Mouse (Mus musculus) megakaryocyte, embryonic 14.5 days (primary cell): ENCODE results near the gene Cd79b. TPM values are rescaled to one million over a fixed set of nuclear protein-coding genes. Genes with fewer than 3 reads are reported as not detected.

Experiments
- H3K27me3 ChIP-seq: replicated peaks from 2 replicates; pipeline ENCODE3; 2012; ENCODE audit warnings: inconsistent platforms
- H3K36me3 ChIP-seq: replicated peaks from 2 replicates; pipeline ENCODE3; 2012; ENCODE audit warnings: low read length, inconsistent platforms, mixed read lengths
- H3K4me1 ChIP-seq: 2 replicates; pipeline ENCODE4 v1.6.1; 2012; ENCODE audit warnings: inconsistent platforms
- H3K4me3 ChIP-seq: replicated peaks from 2 replicates; pipeline ENCODE3; 2012; ENCODE audit warnings: moderate library complexity, mild to moderate bottlenecking, inconsistent platforms
- H3K9me3 ChIP-seq: 2 replicates; pipeline ENCODE4 v1.6.1; 2012; ENCODE audit warnings: inconsistent platforms
- FLI1 ChIP-seq: IDR thresholded peaks from 2 replicates; pipeline ENCODE4 v1.6.1; 2012; ENCODE audit warnings: low read length, inconsistent platforms, mixed read lengths
- GATA1 ChIP-seq: IDR thresholded peaks from 3 replicates; pipeline ENCODE4 v1.6.1; 2012; ENCODE audit warnings: mixed read lengths, low read length, inconsistent platforms, borderline replicate concordance
- polyA plus RNA-seq: library from polyadenylated mRNA; stranded (reverse); fragments of >175 nt; gene quantifications from 2 replicates; pipeline ENCODE4 v1.2.3, GENCODE M21; 2012; ENCODE audit warnings: low replicate concordance; ENCODE audit not compliant: insufficient read depth

Gene Cd79b
- polyA plus RNA-seq, 1 experiment, result 1.1 TPM

DNA sequence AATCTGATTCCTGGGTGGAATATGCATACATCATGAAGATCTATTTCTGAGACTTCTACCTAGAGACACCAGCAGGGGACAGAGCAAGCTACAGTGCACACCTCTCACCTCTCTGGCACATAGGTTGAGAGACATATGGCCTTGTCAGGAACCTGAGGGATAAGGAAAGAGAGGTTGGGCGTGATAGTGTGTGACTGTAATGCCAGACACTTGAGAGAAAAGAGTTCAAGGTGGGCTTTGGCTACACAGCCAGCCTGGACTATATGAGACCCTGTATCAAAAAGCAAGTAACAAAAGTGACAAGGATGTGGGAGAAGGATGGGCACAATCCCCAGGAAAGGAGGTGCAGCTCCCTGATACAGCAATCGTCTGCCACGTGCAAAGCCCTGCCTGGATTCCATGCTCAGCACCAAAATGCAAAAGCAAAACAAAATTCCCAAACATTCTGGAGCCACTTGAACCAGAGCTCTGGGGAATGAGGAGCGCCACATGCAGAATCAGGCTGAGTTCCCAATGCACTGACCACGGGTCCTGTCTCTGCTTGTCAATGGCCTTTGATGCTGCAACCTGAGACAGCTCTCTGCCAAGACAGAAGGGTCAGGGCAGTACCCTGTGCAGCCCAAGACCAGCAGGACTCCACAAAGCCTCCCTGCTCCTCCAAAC is 43.3 kb downstream of the Cd79b start:
- Histone ChIP-seq H3K36me3 (peaks cover 32% of the 10 kb centered on the region), H3K9me3 (no peaks in the 10 kb centered on the region), H3K4me3 (peak overlapping the region; percentile 96), H3K27me3 (no peaks in the 10 kb centered on the region), H3K4me1 (peaks cover 72% of the 10 kb centered on the region)
- no peak for TF ChIP-seq GATA1
- TF ChIP-seq FLI1, result no peak

DNA sequence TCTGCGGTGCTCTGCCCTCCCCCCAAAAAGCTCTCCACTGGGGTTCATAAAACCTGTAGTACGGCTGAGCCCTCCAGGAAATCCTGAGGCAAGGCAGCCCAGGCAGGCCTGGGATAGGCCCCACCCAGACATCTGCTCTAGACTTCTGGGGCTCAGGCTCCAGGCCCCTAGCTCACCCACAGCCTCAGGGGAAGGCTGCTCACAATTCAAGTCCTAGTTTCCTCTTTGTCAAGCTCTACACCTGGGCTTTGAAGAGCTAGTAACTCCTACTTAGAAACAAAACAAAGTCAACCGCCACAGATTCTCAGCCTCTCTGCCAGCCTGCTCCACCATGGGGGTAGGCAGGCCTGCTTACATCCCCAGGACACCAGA is 45.5 kb downstream of the Cd79b start:
- peaks cover 54% of the 10 kb centered on the region for H3K36me3 ChIP-seq
- TF ChIP-seq FLI1 (no peak), GATA1 (no peak)
- no peaks in the 10 kb centered on the region for H3K9me3 ChIP-seq
- H3K4me1 ChIP-seq, result peaks cover 57% of the 10 kb centered on the region
- peak overlapping the region; percentile 56 for H3K4me3 ChIP-seq
- no peaks in the 10 kb centered on the region for H3K27me3 ChIP-seq

DNA sequence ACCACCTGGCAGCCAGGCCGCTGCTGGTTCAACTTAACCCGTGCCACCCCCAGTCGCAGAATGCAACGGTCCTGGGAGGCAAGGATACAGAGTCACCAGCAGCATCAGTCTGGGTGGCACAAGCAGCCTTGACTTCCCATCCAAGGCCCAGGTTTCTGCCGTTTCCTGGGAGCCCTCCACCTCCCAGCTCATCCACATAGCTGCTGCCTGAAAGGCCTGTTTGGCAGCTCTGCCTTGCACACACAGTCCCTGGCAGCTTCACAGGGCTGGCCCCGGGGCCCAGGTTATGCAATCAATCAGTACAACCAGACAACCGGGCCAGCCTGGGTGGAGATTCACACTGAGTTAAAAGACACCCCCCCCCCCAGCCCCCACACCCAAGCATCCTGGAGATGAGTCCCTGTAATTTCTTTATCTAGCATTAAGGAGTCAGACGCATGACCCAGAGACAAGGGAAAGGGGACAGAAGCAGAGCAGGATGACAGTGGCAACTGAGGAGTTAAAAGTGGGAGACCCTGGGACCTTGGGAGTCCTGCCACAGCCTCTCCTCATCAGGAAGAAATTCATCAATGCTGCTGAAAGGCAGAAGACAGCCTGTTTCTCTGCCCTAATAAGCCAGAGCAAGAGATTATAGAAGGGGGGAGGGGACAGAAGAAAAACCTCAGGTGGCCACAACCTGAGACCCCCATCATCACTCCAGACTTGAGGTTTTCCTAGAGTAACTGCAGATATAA is 46.1 kb downstream of the Cd79b start:
- H3K27me3 ChIP-seq, result no peaks in the 10 kb centered on the region
- H3K4me3 ChIP-seq, result no peak overlapping the region
- TF ChIP-seq GATA1, result no peak
- no peak for TF ChIP-seq FLI1
- peaks cover 60% of the 10 kb centered on the region for H3K36me3 ChIP-seq
- peaks cover 52% of the 10 kb centered on the region for H3K4me1 ChIP-seq
- H3K9me3 ChIP-seq, result no peaks in the 10 kb centered on the region

DNA sequence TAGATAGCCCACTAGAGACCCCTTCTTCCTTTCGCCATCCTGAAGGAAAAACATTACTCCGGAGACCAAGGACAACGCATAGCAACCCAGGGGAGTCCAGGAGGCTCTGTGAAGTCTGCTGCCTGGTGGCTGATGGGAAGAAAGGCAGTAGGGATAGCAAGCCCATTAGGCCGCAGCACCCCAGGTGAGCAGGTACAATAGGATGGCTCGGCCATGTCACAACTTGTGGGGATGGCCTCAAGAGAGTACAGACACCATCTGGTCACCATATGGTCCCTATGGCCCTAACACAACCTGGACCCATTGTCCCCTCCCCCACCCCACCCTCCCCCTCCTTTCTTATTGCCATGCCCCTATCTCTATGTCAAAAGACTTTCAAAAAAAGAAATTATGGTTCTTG is 46.7 kb downstream of the Cd79b start:
- peaks cover 66% of the 10 kb centered on the region for H3K36me3 ChIP-seq

DNA sequence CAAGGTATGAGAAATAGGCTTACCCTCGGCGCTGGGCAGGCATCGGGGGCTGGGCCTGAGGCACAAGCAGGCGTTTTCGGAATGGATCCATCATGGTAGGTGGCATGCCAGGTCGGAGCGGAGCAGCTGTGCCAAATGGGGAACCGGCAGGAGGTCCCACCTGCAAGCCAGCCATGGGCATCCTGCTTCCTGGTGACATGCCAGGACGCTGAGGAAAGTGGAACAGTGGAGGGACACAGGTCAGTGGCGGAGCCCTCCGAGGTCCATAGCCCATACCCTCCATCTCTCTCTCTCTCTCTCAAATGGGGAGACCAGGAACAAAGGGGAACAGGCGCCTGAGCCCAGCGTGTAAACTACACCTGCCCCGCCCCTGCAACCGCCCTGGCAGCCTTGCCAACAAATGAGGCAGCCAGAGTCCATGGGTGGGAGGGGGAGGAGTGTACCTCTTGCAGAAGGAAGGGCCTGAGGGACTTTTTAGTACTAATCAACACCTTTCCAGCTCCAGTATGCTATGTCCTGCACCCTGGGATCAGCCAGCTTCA is 47.2 kb downstream of the Cd79b start:
- H3K36me3 ChIP-seq, result peaks cover 71% of the 10 kb centered on the region
- TF ChIP-seq FLI1, result no peak
- TF ChIP-seq GATA1, result no peak
- peaks cover 47% of the 10 kb centered on the region for H3K4me1 ChIP-seq
- no peak overlapping the region for H3K4me3 ChIP-seq
- no peaks in the 10 kb centered on the region for H3K9me3 ChIP-seq
- no peaks in the 10 kb centered on the region for H3K27me3 ChIP-seq

More for the DNA sequence above, 46.7 kb downstream of the Cd79b start:
- H3K4me3 ChIP-seq, result no peak overlapping the region
- H3K27me3 ChIP-seq, result no peaks in the 10 kb centered on the region
- no peak for TF ChIP-seq FLI1
- TF ChIP-seq GATA1, result no peak
- H3K9me3 ChIP-seq, result no peaks in the 10 kb centered on the region
- H3K4me1 ChIP-seq, result peaks cover 47% of the 10 kb centered on the region

DNA sequence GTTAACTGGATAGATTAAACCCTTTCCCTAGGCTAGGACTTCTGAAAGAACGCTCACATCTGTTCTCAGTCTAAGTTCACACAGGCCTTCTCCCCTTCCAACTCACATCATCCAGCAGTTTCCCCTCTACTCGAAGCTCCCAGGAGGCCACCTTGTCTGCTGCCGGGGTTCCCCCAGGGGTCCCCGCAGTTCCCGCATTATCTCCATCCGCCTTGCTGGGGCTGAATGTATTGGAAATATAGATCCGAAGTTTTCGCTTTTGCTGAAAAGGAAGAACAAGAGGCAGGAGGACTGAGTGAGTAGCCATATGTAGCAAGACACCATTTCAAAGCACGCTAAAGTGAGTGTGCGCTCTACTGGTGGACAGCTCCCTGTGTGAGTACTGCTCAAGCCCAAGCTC is 48.1 kb downstream of the Cd79b start:
- peaks cover 80% of the 10 kb centered on the region for H3K36me3 ChIP-seq
- peaks cover 43% of the 10 kb centered on the region for H3K4me1 ChIP-seq

DNA sequence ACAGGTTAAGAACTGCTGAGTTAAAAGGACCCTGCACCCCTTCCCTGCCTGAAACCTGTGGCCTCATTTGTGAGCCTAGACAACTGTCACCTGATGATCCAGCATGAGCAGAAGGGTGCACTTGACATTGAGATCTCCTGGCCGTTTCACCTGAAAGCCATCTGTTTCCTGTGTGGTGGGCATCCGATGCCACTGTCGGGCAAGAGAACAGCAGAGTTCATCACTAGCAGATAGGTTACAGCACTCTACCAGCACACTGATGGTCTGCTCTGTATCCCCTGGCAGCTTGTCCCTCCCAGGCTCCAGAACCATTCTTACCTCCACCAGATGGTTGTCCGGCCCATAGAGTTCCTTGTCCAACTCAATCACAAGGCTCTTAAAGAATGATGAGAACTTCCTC is 49.0 kb downstream of the Cd79b start:
- no peaks in the 10 kb centered on the region for H3K27me3 ChIP-seq
- no peak overlapping the region for H3K4me3 ChIP-seq
- peaks cover 34% of the 10 kb centered on the region for H3K4me1 ChIP-seq
- peaks cover 89% of the 10 kb centered on the region for H3K36me3 ChIP-seq
- no peaks in the 10 kb centered on the region for H3K9me3 ChIP-seq
- TF ChIP-seq GATA1 (no peak), FLI1 (no peak)

More for the DNA sequence above, 48.1 kb downstream of the Cd79b start:
- no peak overlapping the region for H3K4me3 ChIP-seq
- no peaks in the 10 kb centered on the region for H3K27me3 ChIP-seq
- H3K9me3 ChIP-seq, result no peaks in the 10 kb centered on the region
- TF ChIP-seq GATA1, result no peak
- TF ChIP-seq FLI1, result no peak

DNA sequence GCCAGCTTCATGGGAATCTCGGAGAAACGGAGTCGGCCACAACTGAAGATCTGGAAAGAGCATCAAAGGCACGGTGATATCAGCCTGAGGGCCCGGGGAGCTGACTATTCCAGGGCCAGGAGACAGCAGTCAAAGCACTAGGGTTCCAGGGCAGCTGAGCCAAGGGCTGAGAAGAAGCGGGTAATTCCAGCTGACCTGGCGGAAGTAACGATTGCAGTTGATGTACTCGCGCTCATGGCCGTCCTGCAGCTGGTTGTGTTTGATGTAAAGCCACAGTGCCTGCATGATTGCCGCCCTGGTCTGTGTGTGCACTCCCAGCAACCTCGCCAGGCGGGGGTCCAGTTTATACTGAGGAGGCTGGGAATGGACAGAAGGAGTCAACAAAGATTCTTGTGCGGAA is 49.6 kb downstream of the Cd79b start:
- Histone ChIP-seq H3K4me1 (peaks cover 28% of the 10 kb centered on the region), H3K36me3 (peaks cover 89% of the 10 kb centered on the region), H3K9me3 (no peaks in the 10 kb centered on the region), H3K4me3 (peak overlapping the region; percentile 38), H3K27me3 (no peaks in the 10 kb centered on the region)
- no peak for TF ChIP-seq GATA1
- no peak for TF ChIP-seq FLI1

DNA sequence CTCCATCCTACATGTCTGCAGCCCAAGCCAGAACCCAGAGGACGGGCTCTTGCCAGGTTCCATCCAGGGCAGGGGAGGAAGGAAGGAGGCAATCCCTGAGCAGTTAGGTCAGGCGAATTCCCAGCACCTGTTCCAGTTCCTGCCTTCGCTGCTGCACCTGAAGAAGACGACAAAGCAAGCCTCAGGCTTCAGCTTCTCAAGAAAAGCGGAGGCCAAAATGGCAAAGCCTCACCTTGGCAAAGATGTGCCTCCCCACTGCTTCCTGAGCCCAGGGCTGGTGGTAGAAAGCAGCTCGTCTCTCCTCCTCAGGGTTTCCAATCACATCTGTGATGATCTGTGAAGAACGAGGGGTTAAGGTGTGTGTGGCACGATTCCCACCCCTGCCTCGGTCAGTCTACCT is 50.6 kb downstream of the Cd79b start:
- TF ChIP-seq FLI1 (no peak), GATA1 (no peak)
- Histone ChIP-seq H3K9me3 (no peaks in the 10 kb centered on the region), H3K4me1 (peaks cover 22% of the 10 kb centered on the region), H3K27me3 (no peaks in the 10 kb centered on the region), H3K4me3 (no peak overlapping the region), H3K36me3 (peaks cover 93% of the 10 kb centered on the region)

Other genes starting within 250 kb of the Cd79b start
- 2.7 and 3.8 TPM in 2 replicates for gene Taco1, start 248.7 kb downstream of the Cd79b start, polyA plus RNA-seq
- gene Map3k3, start 230.1 kb downstream of the Cd79b start, polyA plus RNA-seq, result 1.5 and 1.6 TPM in 2 replicates
- not detected in 2 replicates for gene Gm10840, start 153.9 kb downstream of the Cd79b start, polyA plus RNA-seq
- 121 and 146 TPM in 2 replicates for gene Limd2, start 153.9 kb downstream of the Cd79b start, polyA plus RNA-seq
- gene Strada, start 112.6 kb downstream of the Cd79b start, polyA plus RNA-seq, result 50.4 and 187 TPM in 2 replicates
- 1.4 and 4.7 TPM in 2 replicates for gene Ccdc47, start 98.4 kb downstream of the Cd79b start, polyA plus RNA-seq
- 4.9 and 12.1 TPM in 2 replicates for gene Ddx42, start 97.8 kb downstream of the Cd79b start, polyA plus RNA-seq
- 6.7 TPM in 1 of 2 replicates, not detected in the other for gene Ftsj3, start 58.7 kb downstream of the Cd79b start, polyA plus RNA-seq
- 1.8 and 34.7 TPM in 2 replicates for gene Psmc5, start 58.6 kb downstream of the Cd79b start, polyA plus RNA-seq
- gene Smarcd2, start 41.8 kb downstream of the Cd79b start, polyA plus RNA-seq, result 51.3 and 84.6 TPM in 2 replicates
- gene Tcam1, start 38.1 kb downstream of the Cd79b start, polyA plus RNA-seq, result not detected in 2 replicates
- not detected in 2 replicates for gene Gh, start 12.9 kb downstream of the Cd79b start, polyA plus RNA-seq
- not detected in 2 replicates for gene Scn4a, start 38.5 kb upstream of the Cd79b start, polyA plus RNA-seq
- not detected in 2 replicates for gene Prr29, start 50.7 kb upstream of the Cd79b start, polyA plus RNA-seq
- gene Icam2, start 73.3 kb upstream of the Cd79b start, polyA plus RNA-seq, result 2.3 and 19.4 TPM in 2 replicates
- gene Ern1, start 173.1 kb upstream of the Cd79b start, polyA plus RNA-seq, result 0.86 and 3.0 TPM in 2 replicates